In genomic region chr17:48312124-48312523, GRCm38 (mm10) we compare ENCODE assay signal across 35 mouse cellular contexts. TPM values are rescaled to one million over a fixed set of nuclear protein-coding genes. Genes with fewer than 3 reads are reported as not detected.
"Had no signal": no experiment of that assay in that cellular context is flagged by ENCODE, and none has a peak within 500 bp of the region (broad histone marks: within the 10 kb centered on the region; RNA-seq: fewer than 3 reads in every experiment).

No protein-coding gene starts in this region.

- H3K4me3 ChIP-seq: gastrocnemius, adult 2 months; heart, embryonic 10.5 days; heart, embryonic 12.5 days; hindbrain, embryonic 13.5 days; hindbrain, embryonic 15.5 days; kidney, embryonic 15.5 days; limb, embryonic 13.5 days; limb, embryonic 15.5 days; liver, embryonic 12.5 days had no signal

- ATAC-seq: hindbrain, postnatal 0 days; liver, embryonic 12.5 days had no signal

- H3K36me3 ChIP-seq: heart, embryonic 10.5 days; heart, embryonic 12.5 days; hindbrain, embryonic 13.5 days; hindbrain, embryonic 15.5 days; kidney, embryonic 15.5 days; limb, embryonic 13.5 days; limb, embryonic 15.5 days had no signal

- H3K9ac ChIP-seq: heart, embryonic 12.5 days; hindbrain, embryonic 13.5 days; hindbrain, embryonic 15.5 days; kidney, embryonic 15.5 days; limb, embryonic 13.5 days; limb, embryonic 15.5 days; liver, embryonic 12.5 days; liver, embryonic 14.5 days had no signal

- H3K27me3 ChIP-seq: heart, embryonic 12.5 days; hindbrain, embryonic 13.5 days; hindbrain, embryonic 15.5 days; kidney, embryonic 15.5 days; limb, embryonic 13.5 days; limb, embryonic 15.5 days; liver, embryonic 12.5 days had no signal

- H3K9me3 ChIP-seq: heart, embryonic 10.5 days; heart, embryonic 12.5 days; hindbrain, embryonic 13.5 days; hindbrain, embryonic 15.5 days; kidney, embryonic 15.5 days; limb, embryonic 13.5 days; limb, embryonic 15.5 days; liver, embryonic 12.5 days had no signal

- H3K4me2 ChIP-seq: heart, embryonic 12.5 days; hindbrain, embryonic 13.5 days; hindbrain, embryonic 15.5 days; kidney, embryonic 15.5 days; limb, embryonic 13.5 days; limb, embryonic 15.5 days; liver, embryonic 12.5 days had no signal

- H3K27ac ChIP-seq: gastrocnemius, adult 2 months; heart, embryonic 10.5 days; hindbrain, embryonic 13.5 days; hindbrain, embryonic 15.5 days; hindbrain, postnatal 0 days; kidney, embryonic 15.5 days; kidney, postnatal 0 days; limb, embryonic 13.5 days; limb, embryonic 15.5 days; liver, embryonic 12.5 days; liver, embryonic 14.5 days had no signal

- H3K4me1 ChIP-seq: heart, embryonic 10.5 days; heart, embryonic 12.5 days; hindbrain, embryonic 13.5 days; hindbrain, embryonic 15.5 days; kidney, embryonic 15.5 days; limb, embryonic 13.5 days; limb, embryonic 15.5 days; liver, embryonic 12.5 days had no signal

- DNase-seq: gastrocnemius, adult 2 months; gastrocnemius, postnatal 10 days; gastrocnemius, postnatal 25 days; heart, adult 18-20 months; heart, postnatal 10 days; heart, postnatal 36 days; kidney, adult 11 months; kidney, adult 2 months; kidney, adult 9 months; kidney, postnatal 14 days; kidney, postnatal 36 days; layer of hippocampus, adult 9-11 months; layer of hippocampus, postnatal 36 days; left cerebral cortex, postnatal 4 days had no signal

RNA-seq across cellular contexts. Expression of gene B430306N03Rik, which starts 3.8 kb away (rescaled TPM):
- total RNA-seq: gastrocnemius, adult 2 months; gastrocnemius, postnatal 25 days; layer of hippocampus, postnatal 14 days; left cerebral cortex, postnatal 10 days had no signal
- polyA plus RNA-seq: hindbrain, embryonic 11.5 days; hindbrain, postnatal 0 days had no signal

RNA-seq across cellular contexts. Expression of gene Treml2, which starts 12.8 kb away (rescaled TPM):
- total RNA-seq: gastrocnemius, adult 2 months had no signal

RNA-seq across cellular contexts. Expression of gene Trem2, which starts 34.1 kb away (rescaled TPM):
- total RNA-seq: hematopoietic stem cell, adult 5-6 weeks had no signal

RNA-seq across cellular contexts. Expression of gene Treml1, which starts 47.6 kb away (rescaled TPM):
- total RNA-seq: gastrocnemius, adult 2 months; gastrocnemius, postnatal 10 days; layer of hippocampus, postnatal 36 days; left cerebral cortex, postnatal 25 days; left cerebral cortex, postnatal 4 days; liver, adult 2 months had no signal
- polyA plus RNA-seq: hindbrain, postnatal 0 days; large intestine, adult 2 months had no signal

RNA-seq across cellular contexts. Expression of gene Treml4, which starts 48.0 kb away (rescaled TPM):
- total RNA-seq: gastrocnemius, adult 2 months; gastrocnemius, postnatal 25 days; hematopoietic stem cell, adult 5-6 weeks; hindbrain, postnatal 0 days; layer of hippocampus, adult 18-20 months; layer of hippocampus, adult 8-10 months; layer of hippocampus, postnatal 14 days; layer of hippocampus, postnatal 36 days; left cerebral cortex, adult 8-10 months; left cerebral cortex, postnatal 10 days; left cerebral cortex, postnatal 25 days had no signal
- polyA plus RNA-seq: hindbrain, embryonic 13.5 days had no signal
